Mouse (Mus musculus) hindbrain, embryonic 14.5 days (tissue): ENCODE results near the gene Gm47985. TPM values are rescaled to one million over a fixed set of nuclear protein-coding genes. Genes with fewer than 3 reads are reported as not detected.
"Not testable (repeated sequence)": the region's sequence is repeated elsewhere in the genome, so short reads cannot be mapped to it uniquely, and the experiment has no call there.

Source experiments
- ATAC-seq: fragments of 200-750 bp; cut with Nextera tagmentation; 2 replicates; pipeline ENCODE4 v1.8.0; 2017; ENCODE audit warnings: moderate number of reproducible peaks, mild to moderate bottlenecking, moderate TSS enrichment, moderate library complexity; ENCODE audit not compliant: low FRiP score
- DNase-seq: peaks from one replicate; pipeline ENCODE4 v3.0.0-alpha.2; 2015; ENCODE audit warnings: low spot score
- H3K27ac ChIP-seq: fragments of 300-500 bp; sonication (generic); 2 replicates; pipeline ENCODE4 v1.5.1; 2014; ENCODE audit warnings: mild to moderate bottlenecking, moderate library complexity
- H3K27me3 ChIP-seq: fragments of 300-500 bp; sonication (generic); 2 replicates; pipeline ENCODE4 v1.6.1; 2014; ENCODE audit warnings: mild to moderate bottlenecking, low read length, mixed read lengths; ENCODE audit not compliant: control insufficient read depth, insufficient read depth
- H3K36me3 ChIP-seq: fragments of 300-500 bp; sonication (generic); replicated peaks from 2 replicates; pipeline ENCODE4 v1.6.1; 2014; ENCODE audit not compliant: control insufficient read depth, insufficient read depth
- H3K4me1 ChIP-seq: fragments of 300-500 bp; sonication (generic); replicated peaks from 2 replicates; pipeline ENCODE4 v1.6.1; 2014; ENCODE audit warnings: antibody characterized with exemption, low read length, mixed read lengths; ENCODE audit not compliant: control insufficient read depth, insufficient read depth
- H3K4me2 ChIP-seq: fragments of 300-500 bp; sonication (generic); replicated peaks from 2 replicates; pipeline ENCODE4 v1.6.1; 2014; ENCODE audit warnings: mild to moderate bottlenecking, moderate library complexity
- H3K4me3 ChIP-seq: fragments of 300-500 bp; sonication (generic); replicated peaks from 2 replicates; pipeline ENCODE4 v1.5.1; 2014; ENCODE audit warnings: mild to moderate bottlenecking, low read length
- H3K9ac ChIP-seq: fragments of 300-500 bp; sonication (generic); 2 replicates; pipeline ENCODE4 v1.6.1; 2014
- H3K9me3 ChIP-seq: fragments of 300-500 bp; sonication (generic); 2 replicates; pipeline ENCODE4 v1.6.1; 2016; ENCODE audit warnings: low read length; ENCODE audit not compliant: control insufficient read depth
- WGBS: fragments of 180-500 bp; shearing (Covaris S2); extraction: QIAGEN DNeasy Blood & Tissue Kit; methylation state at CpG from one replicate; pipeline ENCODE4 v1.1.7; 2014; 5-methylcytosine and 5-hydroxymethylcytosine counted together
- polyA plus RNA-seq: library from polyadenylated mRNA; unstranded; fragments of >200 nt; fragmentation: Nextera tagmentation; extraction: Ambion mirVana; gene quantifications from 2 replicates; pipeline ENCODE4 v1.2.1, GENCODE M21; 2014

Gm47985 gene
- 0.19 TPM in 1 of 2 replicates, not detected in the other for polyA plus RNA-seq

DNA sequence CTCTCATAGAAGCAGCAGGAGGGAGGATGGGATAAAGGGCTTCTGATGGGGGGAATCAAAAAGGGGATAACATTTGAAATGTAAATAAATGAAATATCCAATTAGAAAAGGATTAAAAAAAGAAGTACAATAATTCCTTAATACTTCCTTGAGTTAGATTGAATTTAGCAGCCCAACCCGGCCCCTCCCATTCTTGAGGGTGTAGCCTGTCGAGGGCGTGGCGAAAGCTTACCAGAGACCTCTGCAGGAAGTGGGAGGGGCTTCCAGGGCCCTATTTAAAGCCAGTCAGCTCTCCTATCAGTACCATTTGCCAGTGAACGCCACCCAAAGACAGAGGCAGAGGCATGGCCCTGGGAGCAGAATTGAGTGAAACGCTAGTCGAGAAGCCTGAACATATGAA is at the start of gene Gm47985:
Gene Gm47985 (plus strand): TSS at position 272 of the 400 bp plus-strand sequence.
- not testable (repeated sequence) for H3K9ac ChIP-seq, H3K4me1 ChIP-seq, DNase-seq, ATAC-seq, H3K36me3 ChIP-seq, H3K27ac ChIP-seq, H3K4me3 ChIP-seq, H3K4me2 ChIP-seq, H3K27me3 ChIP-seq, H3K9me3 ChIP-seq
- no CpG with 5 or more reads among the region's 7 CpGs for WGBS

DNA sequence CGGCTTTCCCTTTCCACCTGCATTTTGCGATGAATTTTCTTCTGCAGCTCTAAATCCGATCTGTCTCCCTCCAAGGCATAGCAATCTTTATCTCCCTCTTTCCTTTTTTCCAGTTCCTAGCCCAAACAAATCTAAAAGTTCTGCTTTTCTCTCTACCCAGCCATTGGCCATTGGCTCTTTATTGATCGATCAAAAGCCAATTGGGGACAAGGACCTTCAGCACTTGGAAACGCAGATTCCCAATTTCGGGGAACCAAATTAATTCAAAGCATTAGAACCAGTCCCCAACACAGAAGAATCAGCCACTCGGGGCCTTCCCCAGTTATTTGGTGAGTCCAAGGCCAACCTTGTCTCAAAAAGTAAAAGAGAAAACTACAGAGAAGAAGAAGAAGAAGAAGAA is 49.7 kb upstream of the Gm47985 start:
- no peak overlapping the region for H3K4me2 ChIP-seq
- no peaks in the 10 kb centered on the region for H3K4me1 ChIP-seq
- H3K27me3 ChIP-seq, result no peaks in the 10 kb centered on the region
- no peaks in the 10 kb centered on the region for H3K36me3 ChIP-seq
- ATAC-seq (no peak), DNase-seq (no peak)
- 94% methylated on average over 7 of the region's 7 CpGs for WGBS
- no peak overlapping the region for H3K4me3 ChIP-seq
- no peak overlapping the region for H3K9ac ChIP-seq
- no peaks in the 10 kb centered on the region for H3K9me3 ChIP-seq
- H3K27ac ChIP-seq, result no peak overlapping the region

- Histone ChIP-seq H3K27me3 (no peaks in the 10 kb centered on the region), H3K36me3 (no peaks in the 10 kb centered on the region), H3K4me2 (no peak overlapping the region), H3K9ac (no peak overlapping the region), H3K9me3 (no peaks in the 10 kb centered on the region), H3K27ac (no peak overlapping the region), H3K4me1 (no peaks in the 10 kb centered on the region), H3K4me3 (no peak overlapping the region)
- WGBS, result 89% methylated on average over 6 of the region's 6 CpGs
- ATAC-seq (no peak), DNase-seq (no peak)
These were observed 43.9 kb upstream of the Gm47985 start for GRCm38 (mm10) chr1:151138388-151138787.

DNA sequence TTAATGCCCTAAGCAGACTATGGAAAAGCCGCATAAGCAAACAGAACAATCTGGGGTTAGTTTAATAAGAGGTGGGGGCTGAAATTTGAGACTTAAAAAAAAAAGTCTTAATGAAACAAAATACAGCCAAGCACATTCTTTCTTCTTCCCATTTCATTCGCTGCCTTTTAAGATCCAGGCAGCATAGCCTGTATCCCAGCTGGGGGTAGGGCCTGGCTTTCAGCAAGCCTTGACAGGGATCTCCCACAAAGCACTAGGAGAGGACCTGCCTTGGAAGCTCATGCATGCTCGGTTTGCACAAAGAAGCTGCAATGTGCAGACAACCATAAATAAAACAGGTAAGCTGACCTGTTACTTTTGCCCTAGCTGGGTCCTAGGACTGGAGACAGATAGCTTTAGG is 41.4 kb upstream of the Gm47985 start:
- 73% methylated on average over 3 of the region's 3 CpGs for WGBS

GRCm38 (mm10) chr1:151144471-151145146 is 37.7 kb upstream of the Gm47985 start:
- H3K4me2 ChIP-seq, result no peak overlapping the region
- 79% methylated on average over 6 of the region's 6 CpGs for WGBS
- no peaks in the 10 kb centered on the region for H3K36me3 ChIP-seq
- DNase-seq, result no peak
- H3K4me1 ChIP-seq, result no peaks in the 10 kb centered on the region
- H3K9me3 ChIP-seq, result no peaks in the 10 kb centered on the region
- H3K9ac ChIP-seq, result no peak overlapping the region
- H3K27ac ChIP-seq, result no peak overlapping the region
- no peaks in the 10 kb centered on the region for H3K27me3 ChIP-seq
- no peak overlapping the region for H3K4me3 ChIP-seq
- ATAC-seq, result no peak

More for the DNA sequence above, 41.4 kb upstream of the Gm47985 start:
- ATAC-seq (no peak), DNase-seq (no peak)
- Histone ChIP-seq H3K4me3 (no peak overlapping the region), H3K27ac (no peak overlapping the region), H3K9ac (no peak overlapping the region), H3K9me3 (no peaks in the 10 kb centered on the region), H3K4me2 (no peak overlapping the region), H3K27me3 (no peaks in the 10 kb centered on the region), H3K36me3 (no peaks in the 10 kb centered on the region), H3K4me1 (no peaks in the 10 kb centered on the region)

- Histone ChIP-seq H3K9me3 (no peaks in the 10 kb centered on the region), H3K9ac (no peak overlapping the region), H3K4me1 (no peaks in the 10 kb centered on the region), H3K4me3 (no peak overlapping the region), H3K27ac (no peak overlapping the region), H3K27me3 (no peaks in the 10 kb centered on the region), H3K36me3 (no peaks in the 10 kb centered on the region), H3K4me2 (no peak overlapping the region)
- DNase-seq (no peak), ATAC-seq (no peak)
These were observed 34.5 kb upstream of the Gm47985 start for GRCm38 (mm10) chr1:151147801-151148200.

GRCm38 (mm10) chr1:151150211-151150610 is 32.1 kb upstream of the Gm47985 start:
- WGBS, result 89% methylated on average over 7 of the region's 7 CpGs
- H3K27me3 ChIP-seq, result no peaks in the 10 kb centered on the region
- H3K27ac ChIP-seq, result no peak overlapping the region
- DNase-seq (no peak), ATAC-seq (no peak)
- H3K9ac ChIP-seq, result no peak overlapping the region
- H3K36me3 ChIP-seq, result no peaks in the 10 kb centered on the region
- H3K4me2 ChIP-seq, result no peak overlapping the region
- no peak overlapping the region for H3K4me3 ChIP-seq
- no peaks in the 10 kb centered on the region for H3K4me1 ChIP-seq
- no peaks in the 10 kb centered on the region for H3K9me3 ChIP-seq

DNA sequence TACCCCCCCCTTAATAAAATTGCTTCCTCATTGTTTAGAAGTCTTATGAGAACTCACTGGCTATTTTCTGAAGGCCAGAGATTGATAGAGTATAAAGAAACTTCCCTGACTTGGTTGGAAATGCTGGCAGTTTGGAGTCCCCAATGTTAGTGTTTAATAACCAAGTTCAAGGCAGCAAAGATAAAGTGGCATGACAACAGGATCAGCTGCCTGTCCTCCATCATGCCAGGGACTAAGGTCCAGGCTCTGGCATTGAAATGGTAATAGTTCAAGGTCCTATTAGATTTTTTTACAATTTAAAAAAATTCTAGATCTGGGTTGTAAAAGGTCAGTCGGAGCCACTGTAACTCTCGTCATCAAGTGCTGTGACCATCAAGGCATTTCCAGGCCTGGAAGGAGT is 31.2 kb upstream of the Gm47985 start:
- no peaks in the 10 kb centered on the region for H3K4me1 ChIP-seq
- no peak overlapping the region for H3K4me3 ChIP-seq
- H3K27me3 ChIP-seq, result no peaks in the 10 kb centered on the region
- WGBS, result 63% methylated on average over 2 of the region's 2 CpGs
- no peaks in the 10 kb centered on the region for H3K9me3 ChIP-seq
- H3K9ac ChIP-seq, result no peak overlapping the region
- H3K36me3 ChIP-seq, result no peaks in the 10 kb centered on the region
- H3K27ac ChIP-seq, result no peak overlapping the region
- DNase-seq (no peak), ATAC-seq (no peak)
- H3K4me2 ChIP-seq, result no peak overlapping the region

GRCm38 (mm10) chr1:151153056-151153652 is 29.2 kb upstream of the Gm47985 start:
- 87% methylated on average over 6 of the region's 6 CpGs for WGBS
- no peaks in the 10 kb centered on the region for H3K9me3 ChIP-seq
- no peak for ATAC-seq

More at GRCm38 (mm10) chr1:151153056-151153652, 29.2 kb upstream of the Gm47985 start:
- H3K36me3 ChIP-seq, result no peaks in the 10 kb centered on the region
- H3K4me1 ChIP-seq, result 0 out of 2 replicates have a peak, but pooled peaks cover 7% of the 10 kb centered on the region
- no peak for DNase-seq
- H3K9ac ChIP-seq, result no peak overlapping the region
- no peak overlapping the region for H3K4me2 ChIP-seq
- no peak overlapping the region for H3K27ac ChIP-seq
- H3K4me3 ChIP-seq, result no peak overlapping the region
- no peaks in the 10 kb centered on the region for H3K27me3 ChIP-seq
